Mouse (Mus musculus): ENCODE measurements around the gene Itga2b. TPM values are rescaled to one million over a fixed set of nuclear protein-coding genes. Genes with fewer than 3 reads are reported as not detected.

Gene Itga2b
- polyA plus RNA-seq, 1 experiment, result 7.0 TPM

DNA sequence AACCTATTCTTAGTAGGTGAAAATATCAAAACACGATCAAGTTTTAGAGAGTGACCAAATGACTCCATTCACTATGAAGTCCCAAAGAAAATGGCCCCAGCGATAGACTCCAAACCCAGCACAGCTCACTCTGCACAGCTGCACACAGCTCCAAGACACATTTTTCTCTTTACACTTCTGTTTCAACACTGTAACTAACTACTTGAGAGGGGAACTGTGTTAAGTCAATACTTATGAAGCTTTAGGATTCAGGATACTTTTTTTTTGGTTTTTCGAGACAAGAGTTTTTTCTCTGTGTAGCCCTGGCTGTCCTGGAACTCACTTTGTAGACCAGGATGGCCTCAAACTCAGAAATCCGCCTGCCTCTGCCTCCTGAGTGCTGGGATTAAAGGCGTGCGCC, 25.2 kb upstream of the Itga2b start:
- TF ChIP-seq POLR2A (IDR thresholded peaks at IDR 0.05; ENCODE audit: insufficient read depth, low read length) (no peak), EP300 (IDR thresholded peaks at IDR 0.05; ENCODE audit: insufficient read depth, low read depth, low read length) (no peak), CTCF (IDR thresholded peaks at IDR 0.05; ENCODE audit: low read depth, low read length) (no peak)
- Histone ChIP-seq H3K4me3 (ENCODE audit: low read depth, low read length) (no peak overlapping the region), H3K27me3 (ENCODE audit: control insufficient read depth, insufficient read depth, low read length, poor library complexity, severe bottlenecking) (no peaks in the 10 kb centered on the region), H3K27ac (ENCODE audit: insufficient read depth, low read length) (no peak overlapping the region), H3K36me3 (ENCODE audit: control insufficient read depth, insufficient read depth, low read length, poor library complexity, severe bottlenecking) (peaks cover 16% of the 10 kb centered on the region), H3K4me1 (ENCODE audit: control insufficient read depth, insufficient read depth, low read length) (no peaks in the 10 kb centered on the region), H3K9ac (ENCODE audit: low read depth, poor library complexity, severe bottlenecking) (no peak overlapping the region), H3K9me3 (replicated peaks; ENCODE audit: control insufficient read depth, insufficient read depth, low read length, poor library complexity, severe bottlenecking) (no peaks in the 10 kb centered on the region)

DNA sequence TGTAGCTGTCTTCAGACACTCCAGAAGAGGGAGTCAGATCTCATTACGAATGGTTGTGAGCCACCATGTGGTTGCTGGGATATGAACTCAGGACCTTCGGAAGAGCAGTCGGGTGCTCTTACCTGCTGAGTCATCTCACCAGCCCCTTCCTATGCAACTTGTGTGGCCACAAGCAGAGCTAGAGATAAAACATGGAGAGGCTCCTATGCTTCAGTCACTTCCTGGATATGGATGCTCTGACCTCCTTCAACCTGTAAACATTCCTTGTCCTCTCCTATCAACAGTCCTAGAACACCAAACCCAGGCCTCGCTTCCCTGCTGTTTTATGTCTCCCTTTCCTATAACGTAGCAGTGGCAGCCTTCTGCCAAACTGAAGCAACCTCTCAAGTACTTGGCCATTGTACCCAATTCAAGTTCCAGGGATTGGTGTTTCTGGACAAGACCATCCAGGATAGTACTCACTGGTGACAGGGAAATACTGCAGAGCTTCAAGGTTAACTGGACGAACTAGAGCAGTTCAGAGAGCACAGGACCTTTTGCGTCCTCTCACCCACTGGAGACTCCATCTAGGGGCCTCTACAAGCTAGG, 24.2 kb upstream of the Itga2b start:
- Histone ChIP-seq H3K9me3 (replicated peaks; ENCODE audit: control insufficient read depth, insufficient read depth, low read length, poor library complexity, severe bottlenecking) (no peaks in the 10 kb centered on the region), H3K4me1 (ENCODE audit: control insufficient read depth, insufficient read depth, low read length) (no peaks in the 10 kb centered on the region), H3K27me3 (ENCODE audit: control insufficient read depth, insufficient read depth, low read length, poor library complexity, severe bottlenecking) (no peaks in the 10 kb centered on the region), H3K36me3 (ENCODE audit: control insufficient read depth, insufficient read depth, low read length, poor library complexity, severe bottlenecking) (peaks cover 12% of the 10 kb centered on the region), H3K4me3 (ENCODE audit: low read depth, low read length) (no peak overlapping the region), H3K9ac (ENCODE audit: low read depth, poor library complexity, severe bottlenecking) (no peak overlapping the region), H3K27ac (ENCODE audit: insufficient read depth, low read length) (peak overlapping the region; percentile 17; the same call in 1 of the 2 replicates)
- TF ChIP-seq CTCF (IDR thresholded peaks at IDR 0.05; ENCODE audit: low read depth, low read length) (no peak), POLR2A (IDR thresholded peaks at IDR 0.05; ENCODE audit: insufficient read depth, low read length) (no peak), EP300 (IDR thresholded peaks at IDR 0.05; ENCODE audit: insufficient read depth, low read depth, low read length) (no peak)

DNA sequence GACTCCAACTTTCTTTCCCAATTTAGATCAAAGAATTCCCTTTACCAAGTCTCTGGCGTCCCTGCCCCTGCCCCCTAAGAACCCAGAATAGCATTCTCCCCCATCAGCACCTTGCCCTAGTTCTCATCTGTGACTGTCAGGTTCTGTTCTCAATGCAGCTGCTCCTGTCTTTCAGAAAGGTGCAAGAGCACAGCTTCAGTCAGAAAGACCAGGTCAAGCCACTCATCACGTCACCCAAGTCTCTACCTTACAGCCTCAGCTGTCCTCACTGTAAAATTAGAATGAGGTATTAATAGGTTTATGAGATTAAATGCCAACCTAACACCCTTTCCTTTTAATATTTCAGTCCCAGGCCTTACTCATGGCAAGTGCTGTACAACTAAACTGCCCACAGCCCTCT, 23.3 kb upstream of the Itga2b start:
- Histone ChIP-seq H3K4me1 (ENCODE audit: control insufficient read depth, insufficient read depth, low read length) (no peaks in the 10 kb centered on the region), H3K27ac (ENCODE audit: insufficient read depth, low read length) (no peak overlapping the region), H3K27me3 (ENCODE audit: control insufficient read depth, insufficient read depth, low read length, poor library complexity, severe bottlenecking) (no peaks in the 10 kb centered on the region), H3K9me3 (replicated peaks; ENCODE audit: control insufficient read depth, insufficient read depth, low read length, poor library complexity, severe bottlenecking) (no peaks in the 10 kb centered on the region), H3K9ac (ENCODE audit: low read depth, poor library complexity, severe bottlenecking) (no peak overlapping the region), H3K36me3 (ENCODE audit: control insufficient read depth, insufficient read depth, low read length, poor library complexity, severe bottlenecking) (peaks cover 7% of the 10 kb centered on the region), H3K4me3 (ENCODE audit: low read depth, low read length) (no peak overlapping the region)
- TF ChIP-seq EP300 (IDR thresholded peaks at IDR 0.05; ENCODE audit: insufficient read depth, low read depth, low read length) (no peak), POLR2A (IDR thresholded peaks at IDR 0.05; ENCODE audit: insufficient read depth, low read length) (no peak), CTCF (IDR thresholded peaks at IDR 0.05; ENCODE audit: low read depth, low read length) (no peak)

DNA sequence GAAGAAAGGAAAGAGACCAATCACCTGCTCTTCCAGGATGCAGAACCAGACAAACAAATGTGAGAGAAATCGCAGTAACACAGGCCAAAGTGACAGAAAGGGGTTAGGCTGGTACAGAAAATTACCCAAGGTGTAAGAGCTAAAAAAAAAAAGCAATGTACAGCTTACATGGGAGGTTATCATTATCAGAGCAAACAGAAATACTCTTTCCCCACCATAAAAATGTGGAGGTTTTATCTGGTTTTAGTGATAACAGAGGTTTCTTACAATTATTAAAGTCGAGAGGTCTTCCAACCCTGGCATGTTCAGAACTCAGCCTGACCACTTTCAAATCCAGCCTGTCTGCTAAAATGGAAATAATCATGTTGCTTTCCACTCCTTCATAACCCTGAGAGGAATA, 18.0 kb upstream of the Itga2b start:
- Histone ChIP-seq H3K9ac (ENCODE audit: low read depth, poor library complexity, severe bottlenecking) (no peak overlapping the region), H3K9me3 (replicated peaks; ENCODE audit: control insufficient read depth, insufficient read depth, low read length, poor library complexity, severe bottlenecking) (no peaks in the 10 kb centered on the region), H3K4me3 (ENCODE audit: low read depth, low read length) (no peak overlapping the region), H3K27ac (ENCODE audit: insufficient read depth, low read length) (no peak overlapping the region), H3K36me3 (ENCODE audit: control insufficient read depth, insufficient read depth, low read length, poor library complexity, severe bottlenecking) (peaks cover 26% of the 10 kb centered on the region), H3K4me1 (ENCODE audit: control insufficient read depth, insufficient read depth, low read length) (no peaks in the 10 kb centered on the region), H3K27me3 (ENCODE audit: control insufficient read depth, insufficient read depth, low read length, poor library complexity, severe bottlenecking) (no peaks in the 10 kb centered on the region)
- no peak for TF ChIP-seq POLR2A (IDR thresholded peaks at IDR 0.05; ENCODE audit: insufficient read depth, low read length)
- TF ChIP-seq EP300 (IDR thresholded peaks at IDR 0.05; ENCODE audit: insufficient read depth, low read depth, low read length), result no peak
- no peak for TF ChIP-seq CTCF (IDR thresholded peaks at IDR 0.05; ENCODE audit: low read depth, low read length)

DNA sequence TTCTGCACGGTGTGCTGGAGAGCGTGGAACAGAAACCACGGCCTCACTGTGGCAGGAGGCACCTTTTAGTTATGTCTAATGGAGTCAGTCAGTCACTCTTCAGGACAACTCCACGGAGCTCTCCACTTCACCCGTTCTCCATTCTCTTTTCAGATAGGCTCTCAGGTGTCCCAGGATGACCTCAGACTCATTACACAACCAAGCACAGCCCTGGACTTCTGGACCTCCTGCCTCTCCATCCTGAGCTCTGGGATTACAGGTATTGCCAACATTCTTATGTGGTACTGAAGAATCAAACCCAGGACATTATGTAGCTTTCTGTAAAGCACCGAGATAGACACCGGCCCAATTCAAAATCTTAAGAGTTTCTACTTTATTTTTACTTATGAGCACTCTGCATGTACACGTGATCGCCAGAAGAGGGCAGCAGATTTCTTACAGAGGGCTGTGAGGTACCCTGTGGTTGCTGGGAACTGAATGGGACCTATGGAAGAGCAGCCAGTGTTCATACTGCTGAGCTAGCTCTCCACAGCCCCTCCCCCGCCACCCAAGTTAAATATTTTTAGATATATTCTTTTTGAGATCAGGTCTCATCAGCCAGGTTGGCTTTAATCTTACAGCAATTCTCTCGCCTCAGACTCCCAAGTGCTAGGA, 16.9 kb upstream of the Itga2b start:
- H3K27me3 ChIP-seq (ENCODE audit: control insufficient read depth, insufficient read depth, low read length, poor library complexity, severe bottlenecking), result no peaks in the 10 kb centered on the region
- H3K4me1 ChIP-seq (ENCODE audit: control insufficient read depth, insufficient read depth, low read length), result no peaks in the 10 kb centered on the region
- TF ChIP-seq CTCF (IDR thresholded peaks at IDR 0.05; ENCODE audit: low read depth, low read length) (peak; percentile 50), POLR2A (IDR thresholded peaks at IDR 0.05; ENCODE audit: insufficient read depth, low read length) (no peak)
- no peak overlapping the region for H3K27ac ChIP-seq (ENCODE audit: insufficient read depth, low read length)
- H3K9me3 ChIP-seq (replicated peaks; ENCODE audit: control insufficient read depth, insufficient read depth, low read length, poor library complexity, severe bottlenecking), result no peaks in the 10 kb centered on the region
- peaks cover 29% of the 10 kb centered on the region for H3K36me3 ChIP-seq (ENCODE audit: control insufficient read depth, insufficient read depth, low read length, poor library complexity, severe bottlenecking)
- no peak overlapping the region for H3K9ac ChIP-seq (ENCODE audit: low read depth, poor library complexity, severe bottlenecking)
- no peak overlapping the region for H3K4me3 ChIP-seq (ENCODE audit: low read depth, low read length)

DNA sequence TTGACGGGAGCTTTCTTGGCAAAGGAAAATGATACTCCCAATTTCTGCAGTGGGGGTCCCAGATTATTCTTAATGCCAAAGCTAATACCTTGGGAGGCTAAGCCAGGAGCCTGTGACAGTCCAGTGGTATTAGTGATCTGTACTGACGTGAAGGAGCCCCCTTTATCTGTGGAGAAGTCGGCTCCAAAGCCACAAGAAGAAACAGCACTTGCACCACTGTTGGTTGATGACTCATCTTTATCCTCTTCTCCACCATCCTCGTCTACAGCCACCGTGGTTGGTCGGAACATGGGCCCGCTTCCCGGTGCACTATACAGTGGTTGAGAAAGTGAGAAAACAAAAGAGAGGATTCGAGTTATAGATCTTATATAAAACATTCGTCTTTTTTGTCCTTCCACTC, 11.9 kb upstream of the Itga2b start:
- H3K27ac ChIP-seq (ENCODE audit: insufficient read depth, low read length), result no peak overlapping the region
- H3K4me3 ChIP-seq (ENCODE audit: low read depth, low read length), result no peak overlapping the region
- peaks cover 47% of the 10 kb centered on the region for H3K36me3 ChIP-seq (ENCODE audit: control insufficient read depth, insufficient read depth, low read length, poor library complexity, severe bottlenecking)
- H3K9ac ChIP-seq (ENCODE audit: low read depth, poor library complexity, severe bottlenecking), result no peak overlapping the region
- no peaks in the 10 kb centered on the region for H3K27me3 ChIP-seq (ENCODE audit: control insufficient read depth, insufficient read depth, low read length, poor library complexity, severe bottlenecking)
- H3K4me1 ChIP-seq (ENCODE audit: control insufficient read depth, insufficient read depth, low read length), result no peaks in the 10 kb centered on the region
- TF ChIP-seq EP300 (IDR thresholded peaks at IDR 0.05; ENCODE audit: insufficient read depth, low read depth, low read length) (no peak), CTCF (IDR thresholded peaks at IDR 0.05; ENCODE audit: low read depth, low read length) (no peak), POLR2A (IDR thresholded peaks at IDR 0.05; ENCODE audit: insufficient read depth, low read length) (no peak)
- no peaks in the 10 kb centered on the region for H3K9me3 ChIP-seq (replicated peaks; ENCODE audit: control insufficient read depth, insufficient read depth, low read length, poor library complexity, severe bottlenecking)
